Mouse (Mus musculus) brain, adult 10 weeks (tissue): ENCODE results near the gene Ccdc40. TPM values are rescaled to one million over a fixed set of nuclear protein-coding genes. Genes with fewer than 3 reads are reported as not detected.

ENCODE experiments used
- polyA plus RNA-seq: library from polyadenylated mRNA; stranded (reverse); fragments of 350-450 nt; fragmentation: Illumina TruSeq; extraction: RNeasy Lipid Tissue Mini Kit (QIAGEN cat#74804); gene quantifications from one replicate; pipeline ENCODE4 v1.2.3, GENCODE M21; 2015; ENCODE audit warnings: low read depth, low replicate concordance

The Ccdc40 gene
- 1.6 TPM for polyA plus RNA-seq

DNA sequence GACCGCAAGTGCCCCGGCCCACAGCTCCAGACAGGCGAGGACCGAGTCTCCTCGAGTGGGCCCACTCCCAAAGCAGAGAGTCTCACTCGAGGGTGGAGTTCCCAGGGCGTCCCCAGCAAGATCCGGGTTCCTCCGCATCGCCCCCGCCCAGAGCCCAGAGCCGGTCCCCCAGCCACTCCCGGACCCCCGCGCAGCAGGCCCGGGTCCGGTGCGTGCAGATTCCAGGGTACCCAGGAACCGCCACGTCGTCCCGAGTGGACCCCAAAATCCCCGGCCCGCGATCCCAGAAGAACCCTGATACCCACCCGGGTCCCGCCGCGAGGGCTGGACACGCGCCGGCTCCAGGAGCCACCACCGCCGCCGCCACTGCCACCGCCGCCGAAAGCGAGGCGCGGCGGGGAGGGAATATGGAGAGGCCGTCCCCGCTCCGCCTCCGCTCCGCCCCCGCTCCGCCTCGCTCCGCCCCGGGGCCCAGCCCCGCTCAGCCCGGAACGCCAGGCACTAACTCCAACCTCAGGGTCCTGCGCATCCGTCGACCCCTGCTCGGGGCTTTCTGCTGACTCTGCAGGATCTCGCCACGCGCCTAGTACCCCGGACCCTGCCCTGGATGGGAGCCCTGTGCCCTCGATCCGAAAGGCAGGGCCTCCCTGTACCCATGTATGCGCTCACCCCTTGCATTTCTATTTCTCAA, at the start of gene Ccdc40, which contains the start of gene Tbc1d16:
Ccdc40 (plus strand) TSS at position 482 of the 691 bp plus-strand sequence.
Tbc1d16 (minus strand) TSS at position 409 of the 691 bp plus-strand sequence.

DNA sequence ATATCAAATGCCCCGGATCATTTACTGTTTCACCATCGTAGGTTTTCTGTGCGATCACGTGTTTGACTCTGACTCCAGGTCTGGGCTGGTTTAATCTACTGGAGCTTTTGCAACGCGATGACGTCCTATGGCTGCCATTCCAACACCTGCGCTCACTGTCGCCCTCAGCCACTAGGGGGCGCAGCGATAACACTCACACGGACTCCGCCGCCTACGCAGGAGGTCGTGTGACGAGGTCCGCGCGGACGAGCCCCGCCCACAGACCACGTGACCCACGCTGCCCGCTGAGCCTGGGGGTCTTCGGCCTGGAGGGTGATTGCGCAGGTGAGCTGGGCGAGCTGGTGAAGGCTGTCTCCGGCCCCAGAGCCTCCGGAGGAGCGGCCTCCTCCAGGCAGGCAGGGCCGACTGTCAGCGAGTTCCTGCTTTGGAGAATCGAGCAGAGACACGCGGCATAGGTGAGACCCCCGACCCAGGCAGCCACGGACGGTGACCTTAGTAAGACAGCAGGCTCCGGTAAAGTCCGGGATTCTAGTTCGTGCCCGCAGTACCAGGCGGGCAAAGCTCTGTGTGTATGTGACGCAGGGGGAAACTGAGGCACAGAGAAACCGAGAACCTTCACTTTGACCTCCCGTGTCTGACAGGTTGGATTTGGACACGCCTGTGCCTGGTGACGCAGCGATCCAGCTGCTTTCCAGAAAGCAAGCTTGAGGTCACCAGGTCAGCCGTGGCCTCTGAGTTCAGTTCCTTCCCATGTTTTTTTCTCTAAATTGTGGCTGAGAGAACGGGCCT, 39.6 kb downstream of the Ccdc40 start, which contains the start of gene Gaa:
Gaa (plus strand) TSS at position 120 of the 789 bp plus-strand sequence.

DNA sequence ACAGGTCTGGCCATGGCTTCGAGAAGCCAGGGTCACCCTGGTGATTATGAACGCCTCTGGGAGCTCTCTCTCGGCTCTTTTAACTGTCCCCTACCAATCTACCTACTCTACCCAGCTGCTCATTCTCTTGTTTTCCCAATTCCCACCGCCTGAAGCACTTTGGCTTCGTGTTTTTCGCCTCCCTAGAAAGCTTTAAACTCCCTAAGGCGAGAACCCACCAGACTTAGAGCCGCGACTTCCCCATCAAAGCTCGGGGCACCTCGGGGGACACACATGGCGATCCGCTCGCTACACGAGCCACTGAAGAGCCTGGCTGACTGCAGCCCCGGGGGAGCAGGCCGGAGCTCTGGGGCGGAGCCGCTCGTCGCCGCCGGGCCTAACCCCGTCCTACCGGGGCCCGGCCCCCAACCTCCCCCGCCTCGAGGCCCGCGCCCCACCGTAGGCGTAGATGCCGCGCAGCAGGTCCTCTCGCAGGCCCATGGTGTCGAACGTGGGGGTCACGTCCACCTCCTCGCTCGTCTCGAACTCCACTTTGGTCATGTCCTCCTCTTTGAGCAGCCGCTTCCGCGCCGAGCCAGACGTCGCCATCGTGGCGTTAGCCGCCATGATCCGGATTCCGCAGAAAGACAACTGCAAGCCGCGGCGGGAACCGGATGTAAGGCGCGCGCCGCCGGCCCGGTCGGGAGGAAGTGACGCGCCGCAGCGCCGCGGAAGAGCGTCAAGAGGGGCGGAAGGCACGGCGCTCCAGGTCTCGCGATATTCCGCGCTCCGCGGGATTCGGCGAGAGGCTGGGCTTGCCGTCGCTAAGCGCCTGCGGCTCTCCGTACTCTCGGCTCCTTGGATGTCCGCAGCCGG, 71.2 kb downstream of the Ccdc40 start, which contains the start of gene Eif4a3:
Eif4a3 (minus strand) TSS at position 699 of the 855 bp plus-strand sequence.

DNA sequence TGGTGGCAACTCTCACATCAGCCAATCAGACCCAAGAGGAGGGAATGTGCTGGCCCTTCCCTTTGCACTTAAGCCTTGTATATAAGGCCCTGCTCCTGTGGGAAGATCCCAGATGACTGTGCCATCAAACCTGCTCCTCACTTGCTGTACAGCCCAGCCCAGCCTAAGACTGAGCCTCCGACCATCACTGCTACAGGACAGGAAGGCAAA, 79.2 kb downstream of the Ccdc40 start, which contains the start of gene Card14:
Card14 (plus strand) TSS at position 111 of the 210 bp plus-strand sequence.

Other genes with a start within 250 kb of the Ccdc40 start
- gene Enpp7, start 240.4 kb upstream of the Ccdc40 start, polyA plus RNA-seq: not detected
- 2.1 TPM for gene Cbx2, start 205.6 kb upstream of the Ccdc40 start, polyA plus RNA-seq
- gene Cbx8, start 187.6 kb upstream of the Ccdc40 start, polyA plus RNA-seq: 15.5 TPM
- 28.6 TPM for gene Cbx4, start 142.4 kb upstream of the Ccdc40 start, polyA plus RNA-seq
- 21.5 TPM for gene Tbc1d16, start 73 bp upstream of the Ccdc40 start, polyA plus RNA-seq
- gene Gaa, start 39.3 kb downstream of the Ccdc40 start, polyA plus RNA-seq: 179 TPM
- 86.1 TPM for gene Eif4a3, start 71.5 kb downstream of the Ccdc40 start, polyA plus RNA-seq
- 0.13 TPM for gene Card14, start 79.2 kb downstream of the Ccdc40 start, polyA plus RNA-seq
- 3.9 TPM for gene Sgsh, start 127.0 kb downstream of the Ccdc40 start, polyA plus RNA-seq
- gene Slc26a11, start 127.0 kb downstream of the Ccdc40 start, polyA plus RNA-seq: 4.3 TPM
- 5.3 TPM for gene Rnf213, start 164.5 kb downstream of the Ccdc40 start, polyA plus RNA-seq